Mouse (Mus musculus) layer of hippocampus, adult 8-10 months (tissue): ENCODE measurements around the gene Cldn7. TPM values are rescaled to one million over a fixed set of nuclear protein-coding genes. Genes with fewer than 3 reads are reported as not detected.
"Not testable (repeated sequence)": the region's sequence is repeated elsewhere in the genome, so short reads cannot be mapped to it uniquely, and the experiment has no call there.

Experiments
- DNase-seq, 2 experiments: peaks; one replicate each; pipeline ENCODE4 v3.0.0; 2022; ENCODE audit warnings: low spot score in 2 of 2
- microRNA-seq, 2 experiments: library from miRNA; unstranded; fragments of <30 nt; microRNA quantifications; one replicate each; pipeline ENCODE4 v1.2.0; 2022
- total RNA-seq, 4 experiments: library from RNA; stranded (reverse); gene quantifications; 2 replicates each; pipeline ENCODE4 v1.2.4; 2022

Cldn7 gene
- total RNA-seq, 4 experiments from 2014 or later: not detected

- no peak for DNase-seq
Measured at GRCm38 (mm10) chr11:70013408-70013807, 48.8 kb downstream of the Cldn7 start.

- no peak for DNase-seq
Measured at GRCm38 (mm10) chr11:70014051-70014450, 49.5 kb downstream of the Cldn7 start.

GRCm38 (mm10) chr11:70014880-70015558 is 50.4 kb downstream of the Cldn7 start, which contains the start of gene Acadvl:
Acadvl (minus strand) TSS chr11:70015411.
- DNase-seq: peak; percentile 79 to 82

GRCm38 (mm10) chr11:70015677-70016076 is 51.1 kb downstream of the Cldn7 start:
- no peak for DNase-seq

GRCm38 (mm10) chr11:70016177-70016576 is 51.6 kb downstream of the Cldn7 start:
- not testable (repeated sequence) for DNase-seq

GRCm38 (mm10) chr11:70016669-70017068 is 52.1 kb downstream of the Cldn7 start, which contains the start of gene Dlg4:
Dlg4 (plus strand) TSS chr11:70016942.
- no peak for DNase-seq

- DNase-seq: no peak
Measured at GRCm38 (mm10) chr11:70017199-70017767, 52.7 kb downstream of the Cldn7 start.

Small RNA genes within 50 kb of the gene (microRNA-seq; reads per million reads assigned to microRNA genes)
- 0 to 0.25 reads per million in 2 experiments for gene Gm44349
- 5,750 to 6,471 reads per million in 2 experiments for gene Mir324

Other genes starting within 250 kb of the Cldn7 start
- gene Polr2a, start 206.1 kb upstream of the Cldn7 start, total RNA-seq: 10 to 100 TPM; 53.8 to 60.8 (median 59.1) TPM
- not detected for gene Slc35g3, start 202.8 kb upstream of the Cldn7 start, total RNA-seq
- 100 to 1,000 TPM; 121 to 145 (median 129) TPM for gene Zbtb4, start 198.9 kb upstream of the Cldn7 start, total RNA-seq
- gene Chrnb1, start 168.8 kb upstream of the Cldn7 start, total RNA-seq: 1 to 10 TPM in 3 of 4 experiments, under 1 TPM in 1; 0.49 to 2.2 (median 1.1) TPM
- gene Fgf11, start 162.9 kb upstream of the Cldn7 start, total RNA-seq: 10 to 100 TPM; 26.1 to 36.5 (median 30.6) TPM
- under 1 TPM in 2 of 4 experiments, not detected in 2; 0.17 to 0.47 TPM for gene Tmem102, start 159.2 kb upstream of the Cldn7 start, total RNA-seq
- gene Gm39566, start 149.5 kb upstream of the Cldn7 start, total RNA-seq: not detected
- gene Spem2, start 146.3 kb upstream of the Cldn7 start, total RNA-seq: not detected
- gene Spem1, start 142.6 kb upstream of the Cldn7 start, total RNA-seq: under 1 TPM in 2 of 4 experiments, not detected in 2; 0.31 to 0.75 TPM
- 100 to 1,000 TPM; 189 to 200 (median 199) TPM for gene Nlgn2, start 127.0 kb upstream of the Cldn7 start, total RNA-seq
- gene Tmem256, start 126.3 kb upstream of the Cldn7 start, total RNA-seq: 100 to 1,000 TPM; 113 to 131 (median 121) TPM
- 10 to 100 TPM; 17.1 to 21.8 (median 20.0) TPM for gene Plscr3, start 118.4 kb upstream of the Cldn7 start, total RNA-seq
- gene Tnk1, start 106.0 kb upstream of the Cldn7 start, total RNA-seq: not detected
- gene Tmem95, start 86.8 kb upstream of the Cldn7 start, total RNA-seq: not detected
- 1 to 10 TPM; 1.4 to 2.8 (median 1.6) TPM for gene Kctd11, start 83.4 kb upstream of the Cldn7 start, total RNA-seq
- under 1 TPM in 2 of 4 experiments, not detected in 2; 0.14 to 0.34 TPM for gene Acap1, start 69.2 kb upstream of the Cldn7 start, total RNA-seq
- gene 2810408A11Rik, start 63.8 kb upstream of the Cldn7 start, total RNA-seq: under 1 TPM in 2 of 4 experiments, not detected in 2; 0.64 to 0.72 TPM
- 100 to 1,000 TPM in 3 of 4 experiments, 10 to 100 TPM in 1; 92.4 to 126 (median 112) TPM for gene Neurl4, start 63.7 kb upstream of the Cldn7 start, total RNA-seq
- gene Gps2, start 50.9 kb upstream of the Cldn7 start, total RNA-seq: 10 to 100 TPM; 28.2 to 44.5 (median 38.4) TPM
- 100 to 1,000 TPM; 395 to 425 (median 420) TPM for gene Eif5a, start 42.8 kb upstream of the Cldn7 start, total RNA-seq
- 10 to 100 TPM; 10.6 to 18.7 (median 13.9) TPM for gene Ybx2, start 29.0 kb upstream of the Cldn7 start, total RNA-seq
- gene Slc2a4, start 16.6 kb upstream of the Cldn7 start, total RNA-seq: 1 to 10 TPM; 3.0 to 4.6 (median 3.8) TPM
- gene Ctdnep1, start 16.4 kb downstream of the Cldn7 start, total RNA-seq: 100 to 1,000 TPM; 108 to 123 (median 119) TPM
- gene Elp5, start 17.7 kb downstream of the Cldn7 start, total RNA-seq: 10 to 100 TPM; 69.7 to 96.0 (median 77.7) TPM
- gene Gabarap, start 26.4 kb downstream of the Cldn7 start, total RNA-seq: 100 to 1,000 TPM; 232 to 255 (median 246) TPM
- gene Phf23, start 31.0 kb downstream of the Cldn7 start, total RNA-seq: 10 to 100 TPM; 45.2 to 59.7 (median 49.7) TPM
- 10 to 100 TPM; 35.4 to 54.0 (median 41.6) TPM for gene Dvl2, start 35.8 kb downstream of the Cldn7 start, total RNA-seq
- 10 to 100 TPM; 60.3 to 69.1 (median 64.8) TPM for gene Acadvl, start 50.6 kb downstream of the Cldn7 start, total RNA-seq
- gene Dlg4, start 52.2 kb downstream of the Cldn7 start, total RNA-seq: 100 to 1,000 TPM; 730 to 858 (median 789) TPM
- gene Asgr1, start 89.3 kb downstream of the Cldn7 start, total RNA-seq: 1 to 10 TPM in 1 of 4 experiments, under 1 TPM in 3; 0.79 to 3.0 (median 0.90) TPM
- gene Asgr2, start 127.9 kb downstream of the Cldn7 start, total RNA-seq: under 1 TPM in 1 of 4 experiments, not detected in 3; 0.32 TPM
- gene Mgl2, start 165.6 kb downstream of the Cldn7 start, total RNA-seq: 1 to 10 TPM in 1 of 4 experiments, under 1 TPM in 2, not detected in 1; 0.45 to 1.9 (median 0.52) TPM
- gene Clec10a, start 191.4 kb downstream of the Cldn7 start, total RNA-seq: 1 to 10 TPM; 1.1 to 1.8 (median 1.4) TPM
- 10 to 100 TPM; 35.6 to 44.8 (median 42.1) TPM for gene Slc16a11, start 248.0 kb downstream of the Cldn7 start, total RNA-seq